Mouse (Mus musculus) 3T3-L1 (cell line): Measurements from ENCODE around the gene Ptgs1.

Source experiments
- DNase-seq: peaks from one replicate; pipeline ENCODE4 v3.0.0-alpha.2; 2015; ENCODE audit warnings: low read depth, low spot score

Gene Ptgs1

GRCm38 (mm10) chr2:36247964-36248363, 17.7 kb downstream of the Ptgs1 start:
- peak; percentile 97 for DNase-seq

DNA sequence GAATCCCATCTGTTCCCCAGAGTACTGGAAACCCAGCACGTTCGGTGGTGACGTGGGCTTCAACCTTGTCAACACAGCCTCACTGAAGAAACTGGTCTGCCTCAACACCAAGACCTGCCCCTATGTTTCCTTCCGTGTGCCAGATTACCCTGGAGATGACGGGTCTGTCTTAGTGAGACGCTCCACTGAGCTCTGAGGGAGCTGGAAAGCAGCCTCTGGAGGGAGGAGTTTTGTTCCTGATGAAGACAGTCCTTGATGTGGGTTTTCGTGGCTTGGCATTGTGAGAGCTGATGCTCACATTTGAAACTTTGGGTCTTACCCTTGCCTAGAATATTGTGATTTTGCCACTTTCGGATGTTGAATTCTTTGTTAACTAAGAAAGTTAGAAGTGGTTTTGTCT, 20.9 kb downstream of the Ptgs1 start:
- peak; percentile 58 for DNase-seq

- peak; percentile 47 for DNase-seq
Observed at GRCm38 (mm10) chr2:36252505-36252904, 22.3 kb downstream of the Ptgs1 start.

- DNase-seq: peak; percentile 42
Observed at GRCm38 (mm10) chr2:36254445-36254844, 24.2 kb downstream of the Ptgs1 start.

DNA sequence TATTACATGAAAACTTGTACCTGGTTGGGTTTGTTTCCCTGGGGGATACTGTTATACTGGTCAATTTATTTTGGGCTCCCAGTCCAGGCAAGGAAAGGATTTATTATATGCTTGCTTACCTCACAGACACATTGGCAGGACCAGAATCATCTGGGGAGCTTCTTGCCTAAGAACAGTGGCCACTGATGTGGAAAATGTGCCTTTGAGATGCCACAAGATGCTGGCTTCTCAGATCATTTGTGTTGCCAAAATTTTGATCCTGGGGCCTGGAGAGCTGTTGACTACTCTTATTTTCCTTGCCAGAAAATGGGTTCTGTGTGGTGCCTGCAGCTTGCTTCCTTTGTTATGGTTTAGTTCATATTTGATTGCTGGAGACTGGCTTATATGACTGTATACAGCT, 26.7 kb downstream of the Ptgs1 start:
- DNase-seq: no peak

DNA sequence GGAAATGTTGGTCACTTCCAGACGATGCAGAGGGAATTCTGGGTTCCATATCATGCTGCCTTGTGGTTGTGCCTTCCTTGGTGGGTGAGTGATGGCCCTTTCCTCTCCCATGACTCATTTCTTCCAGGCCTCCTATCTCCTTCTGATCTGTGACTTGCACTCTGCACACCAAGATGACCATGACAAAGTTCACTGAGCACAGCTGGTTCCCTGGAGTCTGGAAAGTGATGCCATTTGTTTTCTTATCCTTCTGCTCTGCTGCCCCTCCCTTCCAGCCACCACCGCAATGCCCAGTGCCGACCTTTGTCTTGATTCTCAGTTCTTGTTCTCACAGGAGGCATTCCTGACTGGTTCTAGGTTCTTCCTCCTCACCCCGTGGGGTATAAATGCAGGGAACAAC, 29.2 kb downstream of the Ptgs1 start:
- DNase-seq: peak; percentile 91

GRCm38 (mm10) chr2:36259798-36260540, 29.7 kb downstream of the Ptgs1 start:
- DNase-seq: peak; percentile 72

GRCm38 (mm10) chr2:36262025-36262424, 31.8 kb downstream of the Ptgs1 start:
- no peak for DNase-seq

DNA sequence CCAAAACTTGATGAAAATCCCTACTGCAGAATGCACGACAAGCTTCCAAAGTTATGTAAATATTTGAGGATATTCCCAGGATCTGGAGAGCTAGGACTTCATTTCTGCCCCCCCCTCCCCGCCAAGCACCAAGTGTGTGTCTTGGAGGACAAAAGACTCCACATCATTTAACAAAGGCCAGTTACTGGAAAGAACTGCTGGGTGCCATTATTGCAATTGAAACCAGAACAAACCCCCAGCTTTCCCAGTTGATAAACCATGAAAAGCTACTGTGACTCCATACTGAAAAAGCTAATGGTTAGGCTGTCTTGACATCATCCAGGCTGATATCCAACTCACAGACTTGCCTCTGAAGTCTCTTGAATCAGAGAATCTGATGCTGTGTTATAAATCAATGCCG, 39.2 kb downstream of the Ptgs1 start:
- DNase-seq: no peak

GRCm38 (mm10) chr2:36270186-36270585, 40.0 kb downstream of the Ptgs1 start:
- peak; percentile 61 for DNase-seq

GRCm38 (mm10) chr2:36271085-36271484, 40.9 kb downstream of the Ptgs1 start:
- DNase-seq: no peak

DNA sequence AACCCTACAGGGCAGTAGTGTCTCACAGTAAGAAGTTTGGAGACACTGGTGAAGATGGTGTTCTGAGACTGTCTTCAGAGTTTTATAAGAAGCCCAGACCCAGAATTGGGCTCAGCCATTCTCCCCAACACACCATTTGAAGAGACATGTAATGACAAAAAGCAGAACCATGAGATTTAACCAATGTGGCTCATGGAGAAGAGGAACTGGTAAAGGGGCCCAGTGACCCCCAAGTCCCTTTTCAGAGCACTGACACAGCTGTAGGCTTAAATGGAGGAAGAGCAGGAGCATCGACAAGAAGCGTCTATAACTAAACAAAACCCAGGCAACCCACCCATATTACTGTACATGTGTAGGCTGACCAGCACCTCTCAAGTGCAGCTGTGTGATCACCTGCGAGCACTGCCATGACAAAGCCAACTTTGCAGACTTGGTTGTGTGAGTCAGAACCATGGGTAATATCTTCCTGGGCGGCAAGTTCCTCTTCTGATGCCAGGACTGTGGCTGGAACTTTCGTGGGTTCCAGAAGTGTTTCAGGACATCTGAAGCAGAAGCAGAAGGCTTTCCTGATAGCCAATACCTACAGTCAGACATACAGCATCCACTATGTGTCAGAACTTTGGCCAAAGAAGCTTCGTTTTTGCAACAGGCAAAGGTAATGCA, 42.2 kb downstream of the Ptgs1 start:
- DNase-seq: no peak

DNA sequence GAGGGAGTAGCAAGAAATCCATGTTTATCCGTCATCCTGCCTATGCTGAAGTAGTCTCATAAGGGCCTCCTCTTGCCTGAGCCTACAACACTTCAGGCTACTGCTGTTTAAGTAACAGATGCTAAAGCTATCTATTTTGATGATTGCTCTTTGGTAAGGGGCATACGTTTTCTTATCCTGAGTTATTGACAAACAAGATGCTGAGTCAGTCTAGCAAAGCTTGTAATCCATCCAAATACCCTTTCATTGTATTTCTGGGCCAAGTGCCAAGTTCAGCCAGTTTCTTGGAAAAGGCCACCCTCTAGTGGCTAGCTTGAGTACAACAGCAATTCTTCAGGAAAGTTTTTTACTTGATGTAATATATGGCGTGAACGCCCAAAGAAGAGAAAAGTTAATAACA, 46.2 kb downstream of the Ptgs1 start:
- peak; percentile 96 for DNase-seq

DNA sequence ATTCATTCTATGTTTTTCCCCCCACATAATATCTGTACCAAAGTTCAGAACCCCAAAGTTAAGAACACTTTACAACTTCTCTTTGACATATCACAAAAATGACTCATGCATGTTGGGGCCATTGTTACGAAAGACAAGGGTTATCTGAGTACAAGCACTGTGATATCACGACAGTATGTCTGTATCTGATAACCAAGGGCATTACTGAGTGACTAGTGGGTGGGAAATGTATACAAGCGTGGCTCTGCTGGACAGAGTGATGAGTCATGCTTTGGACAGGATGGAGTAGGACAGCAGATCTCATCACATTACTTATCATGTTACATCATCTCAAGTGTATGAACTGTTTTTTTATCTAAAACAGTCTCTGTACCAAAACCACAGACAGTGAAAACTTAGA, 48.5 kb downstream of the Ptgs1 start:
- DNase-seq: peak; percentile 92

- DNase-seq: no peak
Observed at GRCm38 (mm10) chr2:36281138-36281537, 50.9 kb downstream of the Ptgs1 start.

DNA sequence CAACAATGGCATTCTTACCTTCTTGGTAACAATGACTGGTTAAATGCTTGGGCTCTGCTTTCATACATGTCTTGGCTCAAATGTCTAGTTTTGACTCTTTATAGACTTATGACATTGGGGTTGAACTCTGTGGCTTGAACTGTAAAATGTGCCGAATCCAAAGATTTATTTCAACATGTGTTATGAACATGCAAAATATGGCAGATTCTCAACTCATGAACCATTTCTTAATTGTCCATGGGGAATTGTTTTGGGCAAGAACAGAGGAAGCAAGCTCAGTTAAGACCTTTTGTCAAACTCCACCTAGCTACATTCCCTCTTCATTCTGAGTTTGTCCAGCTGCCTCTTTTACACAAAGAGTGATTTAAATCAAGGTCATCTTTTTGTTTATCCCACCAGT, 52.1 kb downstream of the Ptgs1 start:
- no peak for DNase-seq
